Mouse (Mus musculus): ENCODE results near the gene Podxl. TPM values are rescaled to one million over a fixed set of nuclear protein-coding genes. Genes with fewer than 3 reads are reported as not detected.

Podxl gene
- polyA plus RNA-seq, 1 experiment = 149 TPM

DNA sequence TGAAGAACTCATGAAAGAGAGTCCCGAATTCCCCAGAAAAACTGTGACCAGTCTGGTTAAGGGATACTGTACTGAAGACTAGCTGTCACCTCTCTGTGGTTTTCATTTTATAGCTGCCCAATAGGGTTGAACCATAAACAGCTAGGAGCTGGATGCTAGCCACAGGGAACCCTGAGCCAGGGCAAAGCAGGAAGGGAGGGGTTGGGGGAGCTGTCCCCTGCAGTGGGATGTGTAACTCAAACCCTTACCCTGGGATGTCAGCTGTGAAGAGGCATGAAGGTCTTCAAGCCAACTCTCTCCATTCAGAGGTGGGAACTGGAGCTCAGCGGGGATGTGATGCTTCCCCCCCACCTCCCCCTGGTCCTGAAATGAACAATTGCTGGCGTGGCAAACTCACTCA, 36.1 kb upstream of the Podxl start:
- DNase-seq = peak; percentile 53

DNA sequence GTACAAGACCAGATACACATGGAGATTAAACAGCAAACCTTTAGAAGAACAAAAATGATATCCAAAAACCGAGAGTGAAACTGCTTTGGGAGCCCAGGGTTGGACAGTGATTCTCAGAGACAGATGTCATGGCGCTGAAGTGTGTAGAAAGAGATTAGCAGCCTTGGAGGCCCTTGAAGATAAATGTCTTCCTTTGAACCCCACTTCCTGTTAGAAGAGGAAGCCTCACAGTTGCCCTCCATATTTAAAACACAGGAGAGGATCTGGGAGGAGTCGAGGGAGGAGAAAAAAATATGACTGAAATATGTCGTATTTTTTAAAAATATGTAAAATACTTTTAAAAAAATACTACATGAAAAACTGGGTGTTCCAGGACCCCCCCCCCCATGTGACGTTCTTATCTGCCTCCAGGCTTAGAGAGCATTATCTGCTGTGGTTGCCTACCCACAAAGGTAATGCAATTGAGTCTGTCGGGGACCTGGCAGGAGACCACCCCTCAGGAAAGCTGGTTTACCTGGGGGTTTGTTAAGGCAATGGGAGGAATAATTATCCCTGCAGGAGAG, 34.6 kb upstream of the Podxl start:
- peak; percentile 36 for DNase-seq
- Histone ChIP-seq H3K27me3 (replicated peaks; ENCODE audit: control insufficient read depth, insufficient read depth, low read length) (no peaks in the 10 kb centered on the region), H3K4me1 (ENCODE audit: control insufficient read depth, insufficient read depth, low read length) (peaks cover 2% of the 10 kb centered on the region), H3K27ac (ENCODE audit: insufficient read depth, low read depth, low read length) (no peak overlapping the region), H3K4me3 (ENCODE audit: insufficient read depth, low read depth, low read length) (no peak overlapping the region), H3K36me3 (ENCODE audit: control insufficient read depth, insufficient read depth, low read length) (no peaks in the 10 kb centered on the region)
- 65% methylated on average over 6 of the region's 6 CpGs for WGBS
- TF ChIP-seq POLR2A (IDR thresholded peaks at IDR 0.05; ENCODE audit: low read depth, low read length) = no peak

More for the DNA sequence above, 36.1 kb upstream of the Podxl start:
- peak overlapping the region; percentile 35 for H3K27ac ChIP-seq (ENCODE audit: insufficient read depth, low read depth, low read length)
- no peak for TF ChIP-seq POLR2A (IDR thresholded peaks at IDR 0.05; ENCODE audit: low read depth, low read length)
- no peak for TF ChIP-seq CTCF (conservative IDR thresholded peaks at IDR 0.05; ENCODE audit: insufficient read depth, insufficient read length, low read depth, low read length)
- H3K4me1 ChIP-seq (ENCODE audit: control insufficient read depth, insufficient read depth, low read length) = no peaks in the 10 kb centered on the region
- no peaks in the 10 kb centered on the region for H3K36me3 ChIP-seq (ENCODE audit: control insufficient read depth, insufficient read depth, low read length)
- 29% methylated on average over 3 of the region's 3 CpGs for WGBS
- H3K4me3 ChIP-seq (ENCODE audit: insufficient read depth, low read depth, low read length) = no peak overlapping the region
- H3K27me3 ChIP-seq (replicated peaks; ENCODE audit: control insufficient read depth, insufficient read depth, low read length) = no peaks in the 10 kb centered on the region

DNA sequence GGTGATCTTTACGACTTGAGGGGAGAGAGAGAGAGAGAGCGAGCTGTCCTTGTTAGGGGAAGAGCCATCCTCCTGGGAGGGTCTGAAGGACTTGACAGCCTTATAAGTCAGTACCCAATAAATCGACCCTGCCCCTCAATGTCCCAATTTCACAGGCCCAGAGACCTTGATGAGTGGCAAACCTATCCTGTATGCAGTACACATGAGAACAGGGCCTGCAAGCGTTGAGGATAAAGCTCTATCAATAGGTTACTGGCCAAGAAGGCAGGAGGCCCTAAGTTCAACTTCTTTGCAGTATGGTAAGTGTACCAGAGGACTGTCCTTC, 33.3 kb upstream of the Podxl start:
- DNase-seq = no peak
- Histone ChIP-seq H3K4me1 (ENCODE audit: control insufficient read depth, insufficient read depth, low read length) (peaks cover 4% of the 10 kb centered on the region), H3K27me3 (replicated peaks; ENCODE audit: control insufficient read depth, insufficient read depth, low read length) (no peaks in the 10 kb centered on the region), H3K27ac (ENCODE audit: insufficient read depth, low read depth, low read length) (peak overlapping the region; percentile 76), H3K36me3 (ENCODE audit: control insufficient read depth, insufficient read depth, low read length) (no peaks in the 10 kb centered on the region), H3K4me3 (ENCODE audit: insufficient read depth, low read depth, low read length) (no peak overlapping the region)
- TF ChIP-seq POLR2A (IDR thresholded peaks at IDR 0.05; ENCODE audit: low read depth, low read length) (no peak), CTCF (conservative IDR thresholded peaks at IDR 0.05; ENCODE audit: insufficient read depth, insufficient read length, low read depth, low read length) (no peak)
- 54% methylated on average over 4 of the region's 4 CpGs for WGBS

DNA sequence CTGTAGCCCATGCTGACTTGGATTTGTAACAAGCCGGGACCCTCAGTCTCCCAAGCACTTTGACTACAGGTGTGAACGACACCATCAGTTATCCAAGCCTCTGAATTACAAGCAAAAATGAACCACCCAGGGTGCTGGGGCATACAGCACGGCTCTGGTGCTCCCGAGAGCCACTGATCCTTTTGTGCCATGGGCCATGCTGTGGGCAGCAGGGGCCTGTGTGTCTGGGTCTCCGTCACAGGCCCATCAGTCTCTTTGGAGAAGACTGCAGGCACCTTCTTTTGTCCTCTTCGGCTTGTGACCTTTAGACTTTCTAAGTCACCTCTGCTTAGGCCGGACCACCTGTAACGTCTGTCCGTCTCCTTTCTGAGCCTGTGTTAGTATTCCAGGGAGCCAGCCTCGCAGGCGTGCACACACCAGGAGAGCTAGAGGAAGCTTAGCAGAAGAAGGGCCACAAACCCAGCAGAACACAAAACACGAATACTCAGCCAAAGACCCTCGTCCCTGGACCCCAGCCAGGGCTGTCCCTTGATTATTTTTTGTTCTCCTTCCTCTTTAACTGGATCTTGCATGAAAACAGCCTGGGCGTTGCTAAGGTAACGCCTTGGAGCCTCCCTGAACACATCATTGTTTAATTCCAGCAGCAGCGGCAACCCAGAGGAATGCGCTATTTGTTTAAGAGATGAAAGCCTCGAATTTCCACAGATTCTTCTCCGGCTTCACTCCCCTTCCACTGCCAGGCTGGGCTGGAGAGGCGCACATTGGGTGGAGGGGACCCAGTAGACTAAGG, 32.8 kb upstream of the Podxl start:
- DNase-seq = peak; percentile 57
- no peak overlapping the region for H3K4me3 ChIP-seq (ENCODE audit: insufficient read depth, low read depth, low read length)
- H3K4me1 ChIP-seq (ENCODE audit: control insufficient read depth, insufficient read depth, low read length) = peaks cover 5% of the 10 kb centered on the region
- WGBS = 42% methylated on average over 20 of the region's 20 CpGs
- peak overlapping the region; percentile 76 for H3K27ac ChIP-seq (ENCODE audit: insufficient read depth, low read depth, low read length)
- TF ChIP-seq POLR2A (IDR thresholded peaks at IDR 0.05; ENCODE audit: low read depth, low read length) (no peak), CTCF (conservative IDR thresholded peaks at IDR 0.05; ENCODE audit: insufficient read depth, insufficient read length, low read depth, low read length) (no peak)
- H3K27me3 ChIP-seq (replicated peaks; ENCODE audit: control insufficient read depth, insufficient read depth, low read length) = no peaks in the 10 kb centered on the region
- no peaks in the 10 kb centered on the region for H3K36me3 ChIP-seq (ENCODE audit: control insufficient read depth, insufficient read depth, low read length)

DNA sequence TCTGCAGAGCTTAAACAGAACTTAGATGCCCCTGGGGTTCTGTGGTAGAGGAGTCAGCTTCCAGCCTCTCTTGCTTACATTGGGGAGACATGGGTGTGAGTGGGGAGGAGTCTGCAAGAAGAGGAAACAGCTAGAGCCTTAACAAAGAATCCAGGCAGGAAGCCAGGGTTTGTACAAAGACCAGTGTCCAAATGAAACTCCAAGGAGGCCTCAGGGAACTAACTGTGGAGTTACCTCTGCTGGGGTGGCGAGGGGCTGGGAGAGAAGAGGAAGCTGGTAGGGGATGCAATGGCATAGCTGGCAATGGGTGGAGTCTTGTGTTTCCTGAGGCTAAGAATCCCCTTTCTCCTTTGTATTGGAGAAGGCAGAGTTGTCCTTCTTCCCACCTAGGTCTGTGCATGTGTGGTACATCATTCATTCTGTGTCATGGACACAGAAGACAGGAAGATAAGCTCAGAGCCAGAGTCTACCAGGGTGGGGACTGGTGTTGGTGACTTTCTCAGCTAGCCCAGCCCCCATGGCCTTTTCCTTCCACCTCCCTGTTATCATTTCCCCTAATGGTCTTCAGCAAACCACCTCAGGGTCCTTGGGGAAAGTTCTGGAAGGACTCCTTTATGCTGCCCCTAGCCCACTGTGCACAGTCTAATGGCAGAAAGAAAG, 28.9 kb upstream of the Podxl start:
- Histone ChIP-seq H3K36me3 (ENCODE audit: control insufficient read depth, insufficient read depth, low read length) (no peaks in the 10 kb centered on the region), H3K27ac (ENCODE audit: insufficient read depth, low read depth, low read length) (peak overlapping the region; percentile 93), H3K27me3 (replicated peaks; ENCODE audit: control insufficient read depth, insufficient read depth, low read length) (no peaks in the 10 kb centered on the region), H3K4me1 (ENCODE audit: control insufficient read depth, insufficient read depth, low read length) (peaks cover 5% of the 10 kb centered on the region), H3K4me3 (ENCODE audit: insufficient read depth, low read depth, low read length) (no peak overlapping the region)
- DNase-seq = peak; percentile 85
- TF ChIP-seq POLR2A (IDR thresholded peaks at IDR 0.05; ENCODE audit: low read depth, low read length) (no peak), CTCF (conservative IDR thresholded peaks at IDR 0.05; ENCODE audit: insufficient read depth, insufficient read length, low read depth, low read length) (no peak)
- 86% methylated on average over 1 of the region's 1 CpGs for WGBS

DNA sequence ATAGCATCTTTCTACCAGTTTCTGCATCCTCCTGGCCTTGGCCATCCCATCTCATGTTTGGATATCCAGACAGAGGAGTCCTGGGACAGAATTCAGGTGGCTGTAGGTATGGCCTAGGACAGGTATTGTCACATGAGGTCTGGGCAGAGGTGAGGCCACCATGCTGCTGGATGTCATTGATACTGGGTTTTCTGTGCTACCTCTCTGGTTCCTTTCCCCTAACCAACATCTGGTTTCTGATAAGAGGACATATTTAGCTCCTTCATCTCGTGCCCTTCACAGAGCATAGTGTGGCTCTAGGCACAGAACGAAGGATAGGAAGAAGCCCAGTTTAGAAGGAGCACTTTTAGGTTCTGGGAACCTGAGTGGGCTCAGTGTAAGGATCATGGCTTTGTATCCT, 28.3 kb upstream of the Podxl start:
- WGBS = 76% methylated on average over 2 of the region's 2 CpGs
- peak overlapping the region; percentile 86 for H3K27ac ChIP-seq (ENCODE audit: insufficient read depth, low read depth, low read length)

DNA sequence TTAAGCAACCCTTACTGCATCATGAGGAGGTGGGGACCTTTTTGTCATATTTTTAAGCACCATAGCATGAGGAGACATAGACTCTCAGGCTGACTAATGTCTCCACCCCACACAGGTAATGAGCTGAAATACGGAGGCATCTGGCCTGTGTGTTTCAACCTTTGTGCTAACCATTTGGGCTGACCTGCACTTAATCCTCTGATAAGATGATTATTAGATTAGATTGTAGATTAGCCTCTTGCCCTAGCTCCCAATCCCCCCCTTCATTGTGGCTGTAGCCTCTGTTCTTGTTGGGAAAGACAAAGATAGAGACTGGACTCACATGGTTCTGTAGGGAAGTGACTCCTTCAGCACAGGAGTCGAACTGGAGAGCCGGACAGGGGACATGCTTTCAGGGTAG, 27.9 kb upstream of the Podxl start:
- WGBS = 90% methylated on average over 3 of the region's 3 CpGs
- peaks cover 5% of the 10 kb centered on the region for H3K4me1 ChIP-seq (ENCODE audit: control insufficient read depth, insufficient read depth, low read length)
- H3K4me3 ChIP-seq (ENCODE audit: insufficient read depth, low read depth, low read length) = no peak overlapping the region
- no peak for DNase-seq
- no peak for TF ChIP-seq CTCF (conservative IDR thresholded peaks at IDR 0.05; ENCODE audit: insufficient read depth, insufficient read length, low read depth, low read length)
- TF ChIP-seq POLR2A (IDR thresholded peaks at IDR 0.05; ENCODE audit: low read depth, low read length) = no peak
- H3K27me3 ChIP-seq (replicated peaks; ENCODE audit: control insufficient read depth, insufficient read depth, low read length) = no peaks in the 10 kb centered on the region
- H3K27ac ChIP-seq (ENCODE audit: insufficient read depth, low read depth, low read length) = peak overlapping the region; percentile 86
- H3K36me3 ChIP-seq (ENCODE audit: control insufficient read depth, insufficient read depth, low read length) = no peaks in the 10 kb centered on the region

More for the DNA sequence above, 28.3 kb upstream of the Podxl start:
- TF ChIP-seq POLR2A (IDR thresholded peaks at IDR 0.05; ENCODE audit: low read depth, low read length) = no peak
- no peak for TF ChIP-seq CTCF (conservative IDR thresholded peaks at IDR 0.05; ENCODE audit: insufficient read depth, insufficient read length, low read depth, low read length)
- no peaks in the 10 kb centered on the region for H3K36me3 ChIP-seq (ENCODE audit: control insufficient read depth, insufficient read depth, low read length)
- DNase-seq = no peak
- no peaks in the 10 kb centered on the region for H3K27me3 ChIP-seq (replicated peaks; ENCODE audit: control insufficient read depth, insufficient read depth, low read length)
- H3K4me1 ChIP-seq (ENCODE audit: control insufficient read depth, insufficient read depth, low read length) = peaks cover 5% of the 10 kb centered on the region
- H3K4me3 ChIP-seq (ENCODE audit: insufficient read depth, low read depth, low read length) = no peak overlapping the region

Data from kidney, adult 2 months (tissue).